Mouse (Mus musculus): Measurements from ENCODE around the gene 1700069L16Rik. TPM values are rescaled to one million over a fixed set of nuclear protein-coding genes. Genes with fewer than 3 reads are reported as not detected.

1700069L16Rik gene
- polyA plus RNA-seq, 1 experiment, result 11.1 TPM

- H3K27me3 ChIP-seq (ENCODE audit: control insufficient read depth, insufficient read depth, low read length), result no peaks in the 10 kb centered on the region
These were observed 23.1 kb upstream of the 1700069L16Rik start for GRCm38 (mm10) chr5:113747629-113748028.

GRCm38 (mm10) chr5:113737607-113738237 lies 13.2 kb upstream of the 1700069L16Rik start:
- peak overlapping the region; percentile 89; the same call in 1 of the 2 replicates for H3K4me3 ChIP-seq (ENCODE audit: control insufficient read depth, low read depth, low read length)

More at GRCm38 (mm10) chr5:113747629-113748028, 23.1 kb upstream of the 1700069L16Rik start:
- Histone ChIP-seq H3K36me3 (ENCODE audit: control insufficient read depth, insufficient read depth, low read length) (peaks cover 11% of the 10 kb centered on the region), H3K27ac (ENCODE audit: control insufficient read depth, insufficient read depth, low read depth, low read length) (no peak overlapping the region), H3K4me3 (ENCODE audit: control insufficient read depth, low read depth, low read length) (no peak overlapping the region), H3K4me1 (ENCODE audit: control insufficient read depth, insufficient read depth, low read length) (no peaks in the 10 kb centered on the region)
- TF ChIP-seq POLR2A (IDR thresholded peaks at IDR 0.05; ENCODE audit: control insufficient read depth, low read depth, low read length) (no peak), CTCF (IDR thresholded peaks at IDR 0.05; ENCODE audit: control insufficient read depth, insufficient read depth, insufficient replicate concordance, low read depth, low read length) (peak; percentile 38; the same call in 1 of the 2 replicates)

GRCm38 (mm10) chr5:113736522-113737164 lies 12.1 kb upstream of the 1700069L16Rik start:
- TF ChIP-seq CTCF (IDR thresholded peaks at IDR 0.05; ENCODE audit: control insufficient read depth, insufficient read depth, insufficient replicate concordance, low read depth, low read length) (no peak), POLR2A (IDR thresholded peaks at IDR 0.05; ENCODE audit: control insufficient read depth, low read depth, low read length) (no peak)
- Histone ChIP-seq H3K27me3 (ENCODE audit: control insufficient read depth, insufficient read depth, low read length) (no peaks in the 10 kb centered on the region), H3K27ac (ENCODE audit: control insufficient read depth, insufficient read depth, low read depth, low read length) (peak overlapping the region; percentile 72), H3K36me3 (ENCODE audit: control insufficient read depth, insufficient read depth, low read length) (peaks cover 4% of the 10 kb centered on the region; the same call in 1 of the 2 replicates), H3K4me1 (ENCODE audit: control insufficient read depth, insufficient read depth, low read length) (peaks cover 10% of the 10 kb centered on the region), H3K4me3 (ENCODE audit: control insufficient read depth, low read depth, low read length) (peak overlapping the region; percentile 89)

More at GRCm38 (mm10) chr5:113737607-113738237, 13.2 kb upstream of the 1700069L16Rik start:
- H3K27me3 ChIP-seq (ENCODE audit: control insufficient read depth, insufficient read depth, low read length), result no peaks in the 10 kb centered on the region
- H3K36me3 ChIP-seq (ENCODE audit: control insufficient read depth, insufficient read depth, low read length), result peaks cover 5% of the 10 kb centered on the region; the same call in 1 of the 2 replicates
- no peak overlapping the region for H3K27ac ChIP-seq (ENCODE audit: control insufficient read depth, insufficient read depth, low read depth, low read length)
- TF ChIP-seq CTCF (IDR thresholded peaks at IDR 0.05; ENCODE audit: control insufficient read depth, insufficient read depth, insufficient replicate concordance, low read depth, low read length) (no peak), POLR2A (IDR thresholded peaks at IDR 0.05; ENCODE audit: control insufficient read depth, low read depth, low read length) (no peak)
- H3K4me1 ChIP-seq (ENCODE audit: control insufficient read depth, insufficient read depth, low read length), result peaks cover 10% of the 10 kb centered on the region

GRCm38 (mm10) chr5:113736113-113736502 lies 11.5 kb upstream of the 1700069L16Rik start:
- peaks cover 2% of the 10 kb centered on the region; the same call in 1 of the 2 replicates for H3K36me3 ChIP-seq (ENCODE audit: control insufficient read depth, insufficient read depth, low read length)
- TF ChIP-seq POLR2A (IDR thresholded peaks at IDR 0.05; ENCODE audit: control insufficient read depth, low read depth, low read length), result no peak
- TF ChIP-seq CTCF (IDR thresholded peaks at IDR 0.05; ENCODE audit: control insufficient read depth, insufficient read depth, insufficient replicate concordance, low read depth, low read length), result no peak
- peak overlapping the region; percentile 72 for H3K27ac ChIP-seq (ENCODE audit: control insufficient read depth, insufficient read depth, low read depth, low read length)
- peak overlapping the region; percentile 89 for H3K4me3 ChIP-seq (ENCODE audit: control insufficient read depth, low read depth, low read length)
- no peaks in the 10 kb centered on the region for H3K27me3 ChIP-seq (ENCODE audit: control insufficient read depth, insufficient read depth, low read length)
- peaks cover 10% of the 10 kb centered on the region for H3K4me1 ChIP-seq (ENCODE audit: control insufficient read depth, insufficient read depth, low read length)

GRCm38 (mm10) chr5:113735345-113736112 lies 11.0 kb upstream of the 1700069L16Rik start, which contains the start of gene Ficd:
Gene Ficd (plus strand): TSS chr5:113735803.
- no peak for TF ChIP-seq CTCF (IDR thresholded peaks at IDR 0.05; ENCODE audit: control insufficient read depth, insufficient read depth, insufficient replicate concordance, low read depth, low read length)
- peak; percentile 47 for TF ChIP-seq POLR2A (IDR thresholded peaks at IDR 0.05; ENCODE audit: control insufficient read depth, low read depth, low read length)
- Histone ChIP-seq H3K27me3 (ENCODE audit: control insufficient read depth, insufficient read depth, low read length) (no peaks in the 10 kb centered on the region), H3K36me3 (ENCODE audit: control insufficient read depth, insufficient read depth, low read length) (0 out of 2 replicates have a peak, but pooled peaks cover 1% of the 10 kb centered on the region)

GRCm38 (mm10) chr5:113735023-113735344 lies 10.4 kb upstream of the 1700069L16Rik start:
- H3K27me3 ChIP-seq (ENCODE audit: control insufficient read depth, insufficient read depth, low read length), result no peaks in the 10 kb centered on the region
- 0 out of 2 replicates have a peak, but pooled peaks cover 1% of the 10 kb centered on the region for H3K36me3 ChIP-seq (ENCODE audit: control insufficient read depth, insufficient read depth, low read length)
- peak overlapping the region; percentile 89 for H3K4me3 ChIP-seq (ENCODE audit: control insufficient read depth, low read depth, low read length)
- TF ChIP-seq POLR2A (IDR thresholded peaks at IDR 0.05; ENCODE audit: control insufficient read depth, low read depth, low read length) (no peak), CTCF (IDR thresholded peaks at IDR 0.05; ENCODE audit: control insufficient read depth, insufficient read depth, insufficient replicate concordance, low read depth, low read length) (no peak)
- H3K4me1 ChIP-seq (ENCODE audit: control insufficient read depth, insufficient read depth, low read length), result peaks cover 10% of the 10 kb centered on the region
- peak overlapping the region; percentile 71; the same call in 1 of the 2 replicates for H3K27ac ChIP-seq (ENCODE audit: control insufficient read depth, insufficient read depth, low read depth, low read length)

More at GRCm38 (mm10) chr5:113735345-113736112, 11.0 kb upstream of the 1700069L16Rik start, which contains the start of gene Ficd:
- H3K4me1 ChIP-seq (ENCODE audit: control insufficient read depth, insufficient read depth, low read length), result peaks cover 10% of the 10 kb centered on the region
- H3K27ac ChIP-seq (ENCODE audit: control insufficient read depth, insufficient read depth, low read depth, low read length), result peak within 1 kb of the TSS; percentile 76
- peak within 1 kb of the TSS; percentile 89 for H3K4me3 ChIP-seq (ENCODE audit: control insufficient read depth, low read depth, low read length)
